Mouse (Mus musculus) brain, embryonic 14.5 days (tissue): ENCODE data around the gene Zkscan17. TPM values are rescaled to one million over a fixed set of nuclear protein-coding genes. Genes with fewer than 3 reads are reported as not detected.

ENCODE experiments used
- DNase-seq: peaks from one replicate; pipeline ENCODE4 v3.0.0-alpha.2; 2011; ENCODE audit warnings: low read depth
- CTCF ChIP-seq: fragments of 200-500 bp; IDR thresholded peaks from 2 replicates; pipeline ENCODE4 v1.5.1; 2012; ENCODE audit warnings: inconsistent platforms, mild to moderate bottlenecking, moderate library complexity, borderline replicate concordance; ENCODE audit not compliant: insufficient read depth, insufficient read length; ENCODE audit errors: extremely low read depth
- POLR2A ChIP-seq: fragments of 200-500 bp; IDR thresholded peaks from 2 replicates; pipeline ENCODE4 v1.6.1; 2012; ENCODE audit warnings: mild to moderate bottlenecking, inconsistent platforms, borderline replicate concordance; ENCODE audit not compliant: poor library complexity, insufficient read depth, insufficient read length, severe bottlenecking; ENCODE audit errors: extremely low read depth
- polyA plus RNA-seq: library from polyadenylated mRNA; depleted of rRNA; stranded (reverse); fragments of >200 nt; gene quantifications from 2 replicates; pipeline ENCODE4 v1.2.3, GENCODE M21; 2012

Gene Zkscan17
- polyA plus RNA-seq, 1 experiment, result 16.4 TPM

DNA sequence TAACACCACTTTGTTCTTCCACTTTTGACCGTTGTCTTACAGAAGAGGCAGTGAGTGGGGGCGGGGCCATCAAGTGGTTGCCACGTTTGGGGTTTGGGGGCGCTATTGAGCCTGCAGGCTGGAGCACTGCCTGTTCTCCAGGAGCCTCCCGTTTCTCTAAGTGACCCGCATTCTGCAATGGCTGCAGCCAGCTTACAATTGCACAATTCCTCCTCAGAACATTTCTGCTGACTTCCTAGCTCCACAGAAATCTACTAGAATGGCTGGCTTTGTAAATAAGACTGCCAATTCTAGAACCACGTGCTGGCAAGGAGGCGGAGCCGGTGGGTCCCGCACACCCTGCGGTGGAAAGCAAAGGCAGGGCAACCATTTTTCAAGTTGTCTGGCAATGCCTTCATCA is 11.8 kb upstream of the Zkscan17 start:
- peak; percentile 35 for DNase-seq
- TF ChIP-seq POLR2A (no peak), CTCF (peak; percentile 10; the same call in 1 of the 2 replicates)

DNA sequence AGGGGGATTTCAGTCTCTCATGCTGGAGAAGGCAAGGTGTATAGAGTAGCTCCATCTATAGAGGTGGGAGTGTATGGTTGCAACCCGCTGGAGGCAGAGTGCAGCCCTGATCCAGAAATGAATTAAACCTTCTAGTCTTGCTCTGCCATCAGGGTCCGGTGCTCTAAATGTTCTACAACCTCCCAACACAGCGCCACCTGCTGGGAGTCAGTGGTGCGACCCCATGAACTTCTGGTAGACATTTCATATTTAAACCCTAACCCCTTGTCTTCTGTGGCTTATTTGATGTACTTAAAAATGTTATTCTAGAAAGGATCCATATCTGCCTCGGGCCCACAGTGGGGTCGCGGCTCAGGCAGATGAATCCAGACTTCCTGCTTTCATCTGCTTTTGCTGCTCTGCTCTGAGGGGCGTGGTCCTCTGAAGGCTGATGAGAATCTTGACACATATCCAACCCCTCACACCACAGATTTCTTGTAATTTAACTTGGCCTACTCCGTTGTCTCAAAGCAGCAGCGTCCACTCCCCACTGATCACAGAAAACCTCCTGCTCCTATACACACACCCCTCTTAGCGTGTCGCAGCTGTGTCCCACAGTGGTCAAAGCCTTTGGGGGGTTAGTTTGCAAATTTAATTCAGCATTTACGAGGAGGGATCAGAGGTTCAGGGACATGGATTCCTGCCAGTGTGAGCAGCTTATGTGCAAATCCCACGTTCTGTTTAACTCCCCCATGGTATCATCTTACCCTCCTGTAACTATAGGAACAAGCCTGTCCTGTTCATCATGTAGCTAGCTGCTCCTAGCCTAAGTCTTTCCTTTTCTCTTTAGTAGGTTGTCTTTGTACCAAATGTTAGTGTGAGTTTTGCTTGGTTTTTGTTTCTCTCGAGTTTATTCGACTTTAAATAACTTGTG is 10.9 kb upstream of the Zkscan17 start:
- DNase-seq, result peak; percentile 65
- TF ChIP-seq CTCF (peak; percentile 34; the same call in 1 of the 2 replicates), POLR2A (no peak)

DNA sequence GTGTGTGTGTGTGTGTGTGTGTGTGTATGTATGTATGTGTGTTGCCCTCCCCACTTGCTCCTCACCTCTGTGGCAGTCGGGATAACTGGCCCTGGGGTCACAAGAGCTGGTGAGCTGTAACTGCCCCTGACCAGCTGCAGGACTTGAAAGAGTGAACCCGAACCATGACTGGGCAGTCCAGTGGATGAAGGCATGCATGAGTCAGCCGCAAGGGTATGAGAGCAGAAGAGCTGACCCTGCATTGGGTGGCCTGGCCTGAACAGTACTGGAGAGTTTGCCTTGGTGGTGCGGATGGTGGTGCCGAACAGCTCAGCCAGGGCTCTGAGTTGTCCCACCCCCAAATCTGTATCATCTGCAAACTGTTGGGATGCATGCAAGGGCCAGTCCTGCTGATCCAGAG is 5.0 kb upstream of the Zkscan17 start:
- DNase-seq, result no peak
- no peak for TF ChIP-seq CTCF
- no peak for TF ChIP-seq POLR2A

DNA sequence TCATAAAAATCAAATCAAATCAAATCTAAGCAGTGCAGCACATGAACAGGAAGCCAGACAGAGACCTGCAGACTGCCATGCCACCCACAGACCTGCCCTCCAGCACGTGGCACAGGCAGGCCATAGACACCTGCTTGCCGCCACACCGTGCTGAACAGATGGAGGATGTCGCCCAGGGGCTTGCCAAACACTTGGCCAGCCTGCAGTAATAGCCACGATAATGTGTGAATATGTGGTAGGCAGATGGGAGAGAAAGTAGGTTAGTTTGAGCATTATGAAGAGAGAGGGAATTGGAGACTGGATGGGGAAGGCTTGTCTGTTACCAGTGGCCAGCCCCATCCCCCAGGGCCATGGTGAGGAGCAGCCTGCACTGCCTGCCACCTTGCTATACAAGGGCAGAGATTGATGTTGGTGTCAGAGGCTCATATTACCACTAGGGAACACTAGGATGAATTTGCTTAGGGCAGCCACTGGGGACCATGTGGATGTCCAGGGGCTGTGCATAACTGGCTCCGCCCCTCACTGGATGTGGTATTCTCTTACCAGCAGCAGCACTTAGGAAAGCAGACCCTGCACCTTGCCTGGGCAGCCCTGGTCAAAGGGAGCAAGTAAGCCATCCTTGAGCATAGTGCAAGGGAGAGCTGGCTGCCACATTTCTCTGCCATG is 4.5 kb upstream of the Zkscan17 start:
- TF ChIP-seq POLR2A (no peak), CTCF (no peak)
- DNase-seq, result peak; percentile 49

DNA sequence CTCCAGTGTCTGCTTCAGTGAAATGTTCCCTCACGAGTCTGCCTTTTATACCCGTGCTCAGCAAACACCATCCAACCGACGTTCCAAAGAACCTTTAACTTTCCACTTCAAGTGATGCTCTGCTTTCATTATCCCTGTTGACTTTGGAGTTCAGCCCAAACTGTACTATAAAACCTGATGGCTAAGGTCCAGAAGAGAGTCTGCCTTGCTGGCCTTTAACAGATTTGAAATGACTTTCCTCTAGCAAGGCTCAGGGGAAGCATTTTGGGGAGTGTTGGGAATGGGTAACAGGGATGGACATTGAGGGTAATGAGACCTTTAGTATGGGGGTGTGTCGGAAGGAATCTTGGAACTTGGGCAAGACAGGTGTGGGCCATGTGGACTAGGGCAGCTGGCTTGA is 3.7 kb upstream of the Zkscan17 start:
- no peak for TF ChIP-seq CTCF
- TF ChIP-seq POLR2A, result no peak
- DNase-seq, result no peak

DNA sequence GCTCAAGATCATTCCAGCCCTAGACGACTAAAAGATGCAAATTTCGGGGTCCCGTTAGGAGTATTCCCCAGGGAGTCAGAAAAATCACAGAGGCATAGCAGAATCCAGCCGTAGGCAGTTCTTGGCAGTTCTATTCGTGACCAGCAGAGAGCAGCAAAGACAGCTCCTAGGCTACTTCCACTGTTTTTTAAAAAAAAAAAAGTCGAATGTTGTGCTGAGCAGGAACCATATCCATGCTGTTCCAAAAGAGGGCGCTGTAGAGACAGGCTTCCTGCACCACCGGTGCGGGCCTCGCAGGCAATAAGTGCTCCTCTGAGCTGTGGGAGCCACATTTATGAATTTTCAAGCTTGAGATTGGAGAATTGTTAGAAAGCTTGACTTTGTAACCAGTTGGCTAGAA is 1.3 kb downstream of the Zkscan17 start:
- peak; percentile 87 for DNase-seq
- TF ChIP-seq POLR2A (no peak), CTCF (peak; percentile 74)

DNA sequence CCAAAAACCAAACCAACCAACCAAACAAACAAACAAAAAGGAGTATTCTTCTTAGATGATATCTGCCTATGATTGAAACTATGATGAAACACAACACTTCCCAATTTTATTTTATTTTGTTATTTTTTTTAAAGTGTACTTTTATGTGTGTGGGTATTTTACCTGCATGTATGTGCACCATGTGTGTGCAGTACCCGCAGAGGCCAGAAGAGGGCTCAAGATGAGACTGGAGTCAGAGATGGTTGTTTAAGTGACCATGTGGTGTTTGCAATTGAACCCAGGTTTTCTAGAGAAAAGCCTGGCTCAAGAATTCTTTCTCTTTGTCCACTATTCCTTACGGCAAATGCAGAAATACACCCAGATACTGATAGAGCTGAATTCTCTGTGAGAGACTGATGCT is 2.4 kb downstream of the Zkscan17 start:
- no peak for TF ChIP-seq POLR2A
- TF ChIP-seq CTCF, result peak; percentile 5; the same call in 1 of the 2 replicates
- no peak for DNase-seq

DNA sequence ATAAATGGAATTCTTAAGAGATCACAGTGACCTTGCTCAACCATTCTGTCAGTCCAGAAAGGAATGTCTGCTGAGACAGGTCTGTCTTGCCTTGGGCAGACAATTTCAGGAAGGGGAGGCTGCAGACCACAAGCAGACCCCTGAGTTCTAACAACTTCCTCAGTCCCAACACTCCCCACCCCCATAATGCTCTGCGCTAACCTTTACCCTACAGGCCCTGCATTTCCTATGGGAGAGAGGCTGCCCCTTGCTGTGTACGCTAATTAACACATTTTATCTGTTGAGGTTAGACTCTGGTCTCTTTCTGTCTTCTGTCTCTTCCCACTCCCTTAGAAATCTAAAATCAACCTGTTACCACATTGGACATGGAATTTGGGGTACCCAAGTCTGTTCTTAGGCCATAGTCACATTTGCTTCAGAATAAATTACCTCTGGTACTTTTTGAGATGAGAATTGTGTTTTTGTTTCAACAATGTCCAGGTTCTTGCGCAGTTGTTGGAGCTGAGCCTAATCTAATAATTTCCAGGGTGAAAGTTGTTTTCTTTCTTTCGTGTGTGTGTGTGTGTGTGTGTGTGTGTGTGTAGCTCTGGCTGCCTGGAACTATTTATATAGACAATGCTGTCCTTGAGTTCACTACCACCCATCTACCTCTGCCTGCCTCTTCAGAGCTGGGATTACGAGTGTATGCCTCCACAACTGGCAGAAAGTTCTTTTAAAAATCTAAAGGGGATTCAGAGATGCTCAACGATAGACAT is 6.6 kb downstream of the Zkscan17 start:
- TF ChIP-seq POLR2A (no peak), CTCF (no peak)

DNA sequence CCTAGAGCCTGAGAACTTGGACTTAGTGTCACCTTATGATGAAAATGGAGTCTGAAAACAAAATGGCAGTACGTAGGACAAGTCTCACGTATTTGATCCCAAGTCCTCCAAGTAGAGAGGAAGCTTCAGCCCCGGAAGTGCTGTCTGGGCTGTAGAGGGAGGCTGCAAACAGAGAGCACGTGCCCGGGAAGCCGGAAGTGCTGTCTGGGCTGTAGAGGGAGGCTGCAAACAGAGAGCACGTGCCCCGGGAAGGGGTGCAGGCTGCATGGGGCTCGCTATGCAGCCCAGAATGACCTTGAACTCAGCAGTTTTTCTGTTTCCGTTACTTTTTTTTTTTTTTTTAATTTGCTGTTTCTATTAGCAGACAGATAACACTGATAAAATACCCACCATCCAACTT is 8.3 kb downstream of the Zkscan17 start:
- TF ChIP-seq POLR2A, result no peak
- TF ChIP-seq CTCF, result no peak
- no peak for DNase-seq

More for the DNA sequence above, 6.6 kb downstream of the Zkscan17 start:
- no peak for DNase-seq

DNA sequence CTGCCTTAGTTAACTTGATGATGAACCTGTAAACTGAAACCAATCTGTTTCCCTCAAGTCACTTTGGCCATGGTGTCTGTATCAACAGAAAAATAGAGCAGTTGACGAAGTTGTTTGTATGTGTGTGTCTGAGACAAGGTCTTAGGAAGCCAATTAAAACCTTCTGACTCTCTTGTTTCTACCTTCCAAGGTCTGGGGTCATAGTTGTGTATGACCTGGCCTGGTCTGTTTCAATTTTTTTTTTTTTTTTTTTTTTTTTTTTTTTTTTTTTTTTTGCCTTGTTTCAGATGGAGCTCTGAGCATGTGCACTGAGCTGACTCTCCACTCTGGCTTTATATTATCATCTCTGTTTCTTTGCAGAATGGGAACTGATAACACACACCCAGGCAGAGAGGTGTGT is 9.1 kb downstream of the Zkscan17 start:
- no peak for TF ChIP-seq CTCF
- no peak for DNase-seq

DNA sequence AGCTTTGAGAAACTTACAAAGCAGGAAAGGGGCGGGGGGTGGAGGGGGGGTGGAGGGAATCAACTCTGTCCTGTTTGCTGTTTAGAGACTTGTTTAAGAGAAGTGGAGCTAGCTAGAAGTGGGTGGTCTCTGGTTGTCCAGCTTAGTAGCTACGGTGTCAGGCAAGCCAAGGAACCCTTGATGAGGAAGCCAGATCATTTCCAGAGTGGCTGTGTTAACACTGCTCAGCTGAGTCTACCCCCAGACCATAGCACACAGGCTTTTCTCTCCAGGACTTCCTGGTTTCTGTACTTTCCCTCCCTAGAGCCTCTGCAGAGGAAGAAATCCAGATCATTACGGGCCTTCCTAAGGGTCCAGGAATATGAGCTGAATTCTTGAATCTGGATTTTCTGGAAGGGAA is 11.8 kb downstream of the Zkscan17 start:
- TF ChIP-seq CTCF (no peak), POLR2A (no peak)

DNA sequence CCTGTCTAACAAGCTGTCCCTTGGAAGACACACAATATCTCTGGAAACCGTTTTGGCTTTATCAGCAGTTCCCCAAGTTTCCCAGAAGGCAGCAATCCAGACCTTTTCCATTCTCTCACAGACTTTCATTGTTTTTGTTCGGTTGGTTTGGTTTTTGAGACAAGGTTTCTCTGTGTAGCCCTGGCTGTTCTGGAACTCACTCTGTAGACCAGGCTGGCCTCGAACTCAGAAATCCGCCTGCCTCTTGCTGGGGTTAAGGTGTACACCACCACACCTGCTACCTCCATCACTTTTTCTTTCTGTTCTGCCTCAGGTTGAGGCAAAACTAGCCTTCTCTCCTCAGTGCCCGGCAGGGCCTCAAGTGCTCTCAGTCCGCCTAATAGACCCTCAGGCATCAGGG is 12.2 kb downstream of the Zkscan17 start:
- TF ChIP-seq CTCF (no peak), POLR2A (no peak)

More for the DNA sequence above, 11.8 kb downstream of the Zkscan17 start:
- DNase-seq, result no peak

More for the DNA sequence above, 12.2 kb downstream of the Zkscan17 start:
- no peak for DNase-seq
